Mouse (Mus musculus): Measurements from ENCODE around the gene Prkcd. TPM values are rescaled to one million over a fixed set of nuclear protein-coding genes. Genes with fewer than 3 reads are reported as not detected.

Prkcd gene
- 42.9 and 48.9 TPM in 2 replicates for polyA plus RNA-seq (2012; rRNA removed)

GRCm38 (mm10) chr14:30625856-30626726 lies at the start of gene Prkcd:
Gene Prkcd (minus strand): TSS chr14:30626210.

GRCm38 (mm10) chr14:30653943-30654659 lies 28.1 kb upstream of the Prkcd start, which contains the start of gene Rft1:
Gene Rft1 (plus strand): TSS chr14:30654360.

GRCm38 (mm10) chr14:30548131-30548720 lies 77.8 kb downstream of the Prkcd start, which contains the start of gene Tkt:
Gene Tkt (plus strand): TSS chr14:30548359.

Other genes starting within 250 kb of the Prkcd start
- 22.4 and 22.5 TPM in 2 replicates for gene Dcp1a, start 146.7 kb downstream of the Prkcd start, polyA plus RNA-seq (2012; rRNA removed)
- gene Cacna1d, start 134.8 kb downstream of the Prkcd start, polyA plus RNA-seq (2012; rRNA removed): 46.6 and 48.9 TPM in 2 replicates
- gene Tkt, start 77.9 kb downstream of the Prkcd start, polyA plus RNA-seq (2012; rRNA removed): 268 and 272 TPM in 2 replicates
- gene Rft1, start 28.1 kb upstream of the Prkcd start, polyA plus RNA-seq (2012; rRNA removed): 10.2 and 11.0 TPM in 2 replicates
- gene Sfmbt1, start 88.6 kb upstream of the Prkcd start, polyA plus RNA-seq (2012; rRNA removed): 7.1 TPM in 2 replicates
- 27.9 and 28.8 TPM in 2 replicates for gene Tmem110, start 199.4 kb upstream of the Prkcd start, polyA plus RNA-seq (2012; rRNA removed)

Data from central nervous system, embryonic 18 days (tissue).